Mouse (Mus musculus) neural tube, embryonic 14.5 days (tissue): ENCODE results near the gene Shtn1. TPM values are rescaled to one million over a fixed set of nuclear protein-coding genes. Genes with fewer than 3 reads are reported as not detected.

ENCODE experiments used
- ATAC-seq: fragments of 200-750 bp; cut with Nextera tagmentation; 2 replicates; pipeline ENCODE4 v1.8.0; 2017; ENCODE audit warnings: low read depth, mild to moderate bottlenecking, moderate TSS enrichment, moderate library complexity
- H3K27ac ChIP-seq: fragments of 300-500 bp; sonication (generic); 2 replicates; pipeline ENCODE4 v1.5.1; 2014; ENCODE audit warnings: low read depth, mild to moderate bottlenecking, control low read depth, low read length, moderate library complexity, mixed read lengths
- H3K27me3 ChIP-seq: fragments of 300-500 bp; sonication (generic); 2 replicates; pipeline ENCODE4 v1.6.1; 2014; ENCODE audit warnings: low read length; ENCODE audit not compliant: control insufficient read depth, insufficient read depth
- H3K36me3 ChIP-seq: fragments of 300-500 bp; sonication (generic); 2 replicates; pipeline ENCODE4 v1.6.1; 2014; ENCODE audit warnings: low read length, mixed read lengths; ENCODE audit not compliant: control insufficient read depth, insufficient read depth
- H3K4me1 ChIP-seq: fragments of 300-500 bp; sonication (generic); 2 replicates; pipeline ENCODE4 v1.6.1; 2014; ENCODE audit warnings: low read length; ENCODE audit not compliant: control insufficient read depth, insufficient read depth
- H3K4me2 ChIP-seq: fragments of 300-500 bp; sonication (generic); 2 replicates; pipeline ENCODE4 v1.6.1; 2014; ENCODE audit warnings: mild to moderate bottlenecking, low read depth, low read length, control low read depth
- H3K4me3 ChIP-seq: fragments of 300-500 bp; sonication (generic); 2 replicates; pipeline ENCODE4 v1.5.1; 2014; ENCODE audit warnings: low read depth, low read length, control low read depth, mixed read lengths
- H3K9ac ChIP-seq: fragments of 300-500 bp; sonication (generic); replicated peaks from 2 replicates; pipeline ENCODE4 v1.6.1; 2014; ENCODE audit warnings: low read depth, mild to moderate bottlenecking, control low read depth, low read length, mixed read lengths
- H3K9me3 ChIP-seq: fragments of 300-500 bp; sonication (generic); 2 replicates; pipeline ENCODE4 v1.6.1; 2016; ENCODE audit warnings: low read length; ENCODE audit not compliant: control insufficient read depth
- WGBS: fragments of 180-500 bp; shearing (Covaris S2); extraction: QIAGEN DNeasy Blood & Tissue Kit; methylation state at CpG from one replicate; pipeline ENCODE4 v1.1.7; 2014; 5-methylcytosine and 5-hydroxymethylcytosine counted together
- polyA plus RNA-seq: library from polyadenylated mRNA; unstranded; fragments of >200 nt; fragmentation: Nextera tagmentation; extraction: Ambion mirVana; gene quantifications from 2 replicates; pipeline ENCODE4 v1.2.1, GENCODE M21; 2014

Shtn1 gene
- polyA plus RNA-seq, 1 experiment from 2014 or later: 54.9 TPM

GRCm38 (mm10) chr19:58933062-58933461, 142.8 kb downstream of the Shtn1 start:
- Histone ChIP-seq H3K27ac (no peak overlapping the region), H3K4me1 (no peaks in the 10 kb centered on the region), H3K4me2 (no peak overlapping the region), H3K9ac (no peak overlapping the region), H3K4me3 (no peak overlapping the region), H3K9me3 (no peaks in the 10 kb centered on the region), H3K27me3 (peaks cover 15% of the 10 kb centered on the region), H3K36me3 (no peaks in the 10 kb centered on the region)
- no peak for ATAC-seq
- WGBS: 9% methylated on average over 4 of the region's 4 CpGs

GRCm38 (mm10) chr19:58931081-58931800, 144.7 kb downstream of the Shtn1 start:
- Histone ChIP-seq H3K27me3 (peaks cover 15% of the 10 kb centered on the region), H3K9me3 (no peaks in the 10 kb centered on the region), H3K36me3 (no peaks in the 10 kb centered on the region), H3K4me2 (no peak overlapping the region), H3K4me1 (no peaks in the 10 kb centered on the region), H3K27ac (no peak overlapping the region), H3K4me3 (no peak overlapping the region), H3K9ac (no peak overlapping the region)
- peak; percentile 34; the same call in 1 of the 2 replicates for ATAC-seq
- WGBS: 19% methylated on average over 16 of the region's 16 CpGs

Other genes starting within 250 kb of the Shtn1 start
- gene Eno4, start 132.7 kb downstream of the Shtn1 start, polyA plus RNA-seq: 0.93 and 1.2 TPM in 2 replicates
- 45.3 and 53.9 TPM in 2 replicates for gene Hspa12a, start 132.4 kb downstream of the Shtn1 start, polyA plus RNA-seq
- not detected in 2 replicates for gene Vax1, start 94.0 kb upstream of the Shtn1 start, polyA plus RNA-seq
- gene Kcnk18, start 143.1 kb upstream of the Shtn1 start, polyA plus RNA-seq: 0.22 TPM in 1 of 2 replicates, not detected in the other
- 10.4 and 11.2 TPM in 2 replicates for gene Slc18a2, start 184.8 kb upstream of the Shtn1 start, polyA plus RNA-seq
- 5.0 and 10.5 TPM in 2 replicates for gene Rps12-ps3, start 246.2 kb upstream of the Shtn1 start, polyA plus RNA-seq